Mouse (Mus musculus): ENCODE measurements around the gene Ncoa3. TPM values are rescaled to one million over a fixed set of nuclear protein-coding genes. Genes with fewer than 3 reads are reported as not detected.
A peak's percentile ranks its signal among the peaks of the same experiment; 100 is the strongest.

Ncoa3 gene
- polyA plus RNA-seq, 1 experiment from 2014 or later, result 23.2 TPM

DNA sequence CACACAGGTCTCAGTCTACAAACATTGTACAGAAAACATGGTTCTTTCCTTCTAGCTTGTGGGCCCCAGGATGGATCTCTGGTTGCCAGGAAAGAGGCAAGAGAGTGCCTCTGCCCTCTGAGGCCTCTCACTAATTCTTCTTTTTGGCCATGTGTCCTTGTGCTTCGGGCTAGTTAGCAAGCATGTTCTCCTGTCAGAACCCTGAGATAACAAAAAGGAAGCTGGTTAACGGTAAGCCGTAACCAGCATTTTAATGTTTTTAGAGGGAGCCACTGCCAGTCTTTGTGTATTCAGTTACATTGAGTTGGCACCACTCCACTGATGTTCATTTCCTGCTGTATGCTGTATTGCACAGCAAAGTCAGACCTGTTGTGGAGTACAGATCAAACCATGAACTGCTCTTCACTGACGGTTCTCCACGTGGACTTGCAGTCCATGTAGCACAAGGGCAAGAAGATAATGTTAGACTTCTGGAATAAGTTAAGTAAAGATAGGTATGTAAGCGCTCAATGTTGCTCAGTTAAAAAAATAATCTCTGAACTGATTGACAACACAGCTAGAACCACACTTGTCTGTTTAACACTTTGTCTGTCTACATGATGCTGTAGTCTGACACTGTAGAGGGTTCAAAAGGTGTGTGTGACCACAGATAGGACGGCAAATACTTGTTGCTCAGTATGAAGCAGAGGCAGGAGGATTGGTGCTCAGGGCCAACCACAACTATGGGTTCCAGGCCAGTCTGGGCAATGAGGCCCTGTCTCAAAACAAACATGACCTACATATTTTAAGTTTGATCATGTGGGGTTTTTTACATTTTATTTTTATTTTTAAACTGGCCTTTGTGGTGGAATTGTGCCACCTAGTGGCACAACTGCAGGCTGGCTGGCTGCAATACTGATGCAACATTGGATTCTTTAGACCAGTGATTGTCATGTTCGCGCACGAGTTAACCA, 53.4 kb downstream of the Ncoa3 start:
- 61% methylated on average over 10 of the region's 10 CpGs for WGBS
- Histone ChIP-seq H3K9ac (ENCODE audit: low read depth, low read length) (no peak overlapping the region), H3K4me1 (ENCODE audit: control insufficient read depth, insufficient read depth, low read length) (peaks cover 25% of the 10 kb centered on the region), H3K4me2 (replicated peaks; ENCODE audit: low read depth, low read length) (no peak overlapping the region), H3K9me3 (ENCODE audit: control insufficient read depth, low read length) (no peaks in the 10 kb centered on the region), H3K4me3 (ENCODE audit: low read length) (no peak overlapping the region), H3K27ac (ENCODE audit: low read depth, low read length) (peak overlapping the region; percentile 30; the same call in 1 of the 2 replicates), H3K36me3 (ENCODE audit: control insufficient read depth, insufficient read depth, low read length) (peaks cover 28% of the 10 kb centered on the region), H3K27me3 (ENCODE audit: control insufficient read depth, insufficient read depth, low read length) (no peaks in the 10 kb centered on the region)
- no peak for ATAC-seq (ENCODE audit: low FRiP score, low TSS enrichment)

DNA sequence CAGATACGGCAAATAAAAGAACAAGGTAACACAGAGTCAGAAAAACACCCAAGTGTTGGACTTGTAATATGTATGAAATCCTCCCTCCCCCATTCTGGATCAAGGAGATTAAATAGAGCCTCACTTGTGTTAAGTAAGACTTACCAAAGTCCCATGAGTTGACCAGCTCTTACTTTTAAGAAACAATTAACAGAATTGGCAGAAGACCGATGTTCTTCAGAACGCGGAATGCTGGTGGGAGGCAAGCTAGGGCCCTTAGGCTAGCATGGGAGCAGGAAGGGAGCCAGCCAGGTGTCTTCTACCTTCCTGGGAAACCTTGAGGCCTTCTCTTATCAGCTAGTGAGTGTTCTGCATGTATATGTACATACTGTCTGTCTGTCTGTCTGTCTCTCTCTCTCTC, 55.5 kb downstream of the Ncoa3 start:
- H3K36me3 ChIP-seq (ENCODE audit: control insufficient read depth, insufficient read depth, low read length), result peaks cover 49% of the 10 kb centered on the region

DNA sequence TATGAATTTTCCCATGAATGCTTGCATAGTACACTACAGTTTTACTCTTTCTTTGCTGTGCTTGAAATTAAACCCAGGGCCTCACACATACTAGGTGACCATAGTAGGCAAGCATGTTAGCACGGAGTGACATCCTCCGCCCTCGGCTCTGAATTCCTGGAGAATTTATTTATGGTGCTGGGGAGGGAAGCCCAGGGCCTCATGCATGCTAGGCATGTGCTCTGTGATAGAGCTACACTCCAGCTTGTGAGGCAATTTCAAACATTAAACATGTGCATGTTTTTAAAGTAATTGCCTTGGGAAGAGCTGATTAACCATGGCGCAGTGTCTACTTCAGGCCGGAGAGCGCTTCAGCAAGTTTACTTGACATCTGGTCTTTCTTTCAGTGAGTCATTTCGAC, 56.4 kb downstream of the Ncoa3 start:
- Histone ChIP-seq H3K4me1 (ENCODE audit: control insufficient read depth, insufficient read depth, low read length) (peaks cover 14% of the 10 kb centered on the region), H3K27ac (ENCODE audit: low read depth, low read length) (no peak overlapping the region), H3K4me2 (replicated peaks; ENCODE audit: low read depth, low read length) (no peak overlapping the region), H3K4me3 (ENCODE audit: low read length) (no peak overlapping the region), H3K9me3 (ENCODE audit: control insufficient read depth, low read length) (no peaks in the 10 kb centered on the region), H3K9ac (ENCODE audit: low read depth, low read length) (no peak overlapping the region), H3K36me3 (ENCODE audit: control insufficient read depth, insufficient read depth, low read length) (peaks cover 58% of the 10 kb centered on the region), H3K27me3 (ENCODE audit: control insufficient read depth, insufficient read depth, low read length) (no peaks in the 10 kb centered on the region)
- WGBS, result 73% methylated on average over 7 of the region's 7 CpGs
- no peak for ATAC-seq (ENCODE audit: low FRiP score, low TSS enrichment)

More for the DNA sequence above, 55.5 kb downstream of the Ncoa3 start:
- no peak for ATAC-seq (ENCODE audit: low FRiP score, low TSS enrichment)
- no peak overlapping the region for H3K27ac ChIP-seq (ENCODE audit: low read depth, low read length)
- no peak overlapping the region for H3K4me3 ChIP-seq (ENCODE audit: low read length)
- no peak overlapping the region for H3K9ac ChIP-seq (ENCODE audit: low read depth, low read length)
- H3K9me3 ChIP-seq (ENCODE audit: control insufficient read depth, low read length), result no peaks in the 10 kb centered on the region
- WGBS, result 95% methylated on average over 4 of the region's 4 CpGs
- H3K4me2 ChIP-seq (replicated peaks; ENCODE audit: low read depth, low read length), result no peak overlapping the region
- H3K27me3 ChIP-seq (ENCODE audit: control insufficient read depth, insufficient read depth, low read length), result no peaks in the 10 kb centered on the region
- peaks cover 14% of the 10 kb centered on the region for H3K4me1 ChIP-seq (ENCODE audit: control insufficient read depth, insufficient read depth, low read length)

DNA sequence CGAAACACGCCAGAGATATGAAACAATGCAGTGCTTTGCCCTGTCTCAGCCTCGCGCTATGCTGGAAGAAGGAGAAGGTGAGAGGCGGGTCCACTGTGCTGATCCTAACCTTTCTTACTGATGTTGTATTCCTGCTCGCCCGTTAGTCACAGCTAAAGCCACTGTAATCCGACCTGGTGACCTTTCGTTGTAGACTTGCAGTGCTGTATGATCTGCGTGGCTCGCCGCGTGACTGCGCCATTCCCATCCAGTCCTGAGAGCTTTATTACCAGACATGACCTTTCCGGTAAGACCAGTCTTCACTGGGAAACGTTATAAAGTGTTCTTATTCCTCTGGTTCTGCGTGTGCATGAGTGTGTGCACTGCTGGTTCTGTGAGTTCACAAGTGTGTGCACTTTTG, 59.0 kb downstream of the Ncoa3 start:
- no peak for ATAC-seq (ENCODE audit: low FRiP score, low TSS enrichment)
- Histone ChIP-seq H3K4me2 (replicated peaks; ENCODE audit: low read depth, low read length) (no peak overlapping the region), H3K27me3 (ENCODE audit: control insufficient read depth, insufficient read depth, low read length) (no peaks in the 10 kb centered on the region), H3K9me3 (ENCODE audit: control insufficient read depth, low read length) (no peaks in the 10 kb centered on the region), H3K4me3 (ENCODE audit: low read length) (no peak overlapping the region), H3K27ac (ENCODE audit: low read depth, low read length) (no peak overlapping the region), H3K36me3 (ENCODE audit: control insufficient read depth, insufficient read depth, low read length) (peaks cover 82% of the 10 kb centered on the region), H3K4me1 (ENCODE audit: control insufficient read depth, insufficient read depth, low read length) (no peaks in the 10 kb centered on the region), H3K9ac (ENCODE audit: low read depth, low read length) (no peak overlapping the region)
- 88% methylated on average over 17 of the region's 17 CpGs for WGBS

DNA sequence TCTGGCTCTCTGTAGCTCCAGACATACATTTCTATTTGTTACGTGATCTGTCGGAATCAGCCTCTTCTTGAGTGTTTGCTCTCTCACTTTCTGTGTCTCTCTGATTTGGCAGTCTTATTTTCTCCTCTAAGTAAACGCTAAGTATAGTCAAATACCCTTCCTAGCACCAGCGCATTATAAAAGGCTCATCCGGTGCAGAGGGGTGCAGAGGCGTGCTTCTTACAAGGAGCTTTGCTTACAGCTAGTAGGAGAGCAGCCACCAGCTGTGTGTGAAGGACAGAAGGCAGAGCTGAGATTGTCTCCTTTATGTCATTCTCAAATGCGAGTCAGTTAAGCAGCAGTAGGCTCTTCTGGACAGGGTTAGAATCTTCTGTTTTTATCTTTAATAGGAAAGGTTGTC, 59.5 kb downstream of the Ncoa3 start:
- H3K4me1 ChIP-seq (ENCODE audit: control insufficient read depth, insufficient read depth, low read length), result no peaks in the 10 kb centered on the region
- peaks cover 86% of the 10 kb centered on the region for H3K36me3 ChIP-seq (ENCODE audit: control insufficient read depth, insufficient read depth, low read length)
- ATAC-seq (ENCODE audit: low FRiP score, low TSS enrichment), result no peak
- H3K9ac ChIP-seq (ENCODE audit: low read depth, low read length), result no peak overlapping the region
- 93% methylated on average over 7 of the region's 7 CpGs for WGBS
- no peak overlapping the region for H3K27ac ChIP-seq (ENCODE audit: low read depth, low read length)
- no peaks in the 10 kb centered on the region for H3K9me3 ChIP-seq (ENCODE audit: control insufficient read depth, low read length)
- no peak overlapping the region for H3K4me3 ChIP-seq (ENCODE audit: low read length)
- no peaks in the 10 kb centered on the region for H3K27me3 ChIP-seq (ENCODE audit: control insufficient read depth, insufficient read depth, low read length)
- no peak overlapping the region for H3K4me2 ChIP-seq (replicated peaks; ENCODE audit: low read depth, low read length)

DNA sequence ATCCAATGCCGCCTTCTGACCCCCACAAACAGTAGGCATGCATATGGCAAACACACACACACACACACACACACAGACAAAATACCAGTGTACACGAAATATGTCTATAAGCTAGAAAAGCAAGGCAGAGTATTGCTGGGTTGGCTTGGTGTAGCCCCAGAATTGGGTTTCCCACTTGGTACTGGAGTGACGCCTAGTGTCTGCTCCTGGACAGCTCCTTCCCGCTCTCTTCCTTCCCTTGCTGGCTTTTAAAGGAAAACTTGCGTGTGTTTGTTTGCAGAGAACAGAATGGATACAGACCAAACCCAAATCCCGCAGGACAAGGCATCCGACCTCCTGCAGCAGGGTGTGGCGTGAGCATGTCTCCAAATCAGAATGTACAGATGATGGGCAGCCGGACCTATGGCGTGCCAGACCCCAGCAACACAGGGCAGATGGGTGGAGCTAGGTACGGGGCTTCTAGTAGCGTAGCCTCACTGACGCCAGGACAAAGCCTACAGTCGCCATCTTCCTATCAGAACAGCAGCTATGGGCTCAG, 61.6 kb downstream of the Ncoa3 start:
- peaks cover 82% of the 10 kb centered on the region for H3K36me3 ChIP-seq (ENCODE audit: control insufficient read depth, insufficient read depth, low read length)
- H3K4me2 ChIP-seq (replicated peaks; ENCODE audit: low read depth, low read length), result no peak overlapping the region

DNA sequence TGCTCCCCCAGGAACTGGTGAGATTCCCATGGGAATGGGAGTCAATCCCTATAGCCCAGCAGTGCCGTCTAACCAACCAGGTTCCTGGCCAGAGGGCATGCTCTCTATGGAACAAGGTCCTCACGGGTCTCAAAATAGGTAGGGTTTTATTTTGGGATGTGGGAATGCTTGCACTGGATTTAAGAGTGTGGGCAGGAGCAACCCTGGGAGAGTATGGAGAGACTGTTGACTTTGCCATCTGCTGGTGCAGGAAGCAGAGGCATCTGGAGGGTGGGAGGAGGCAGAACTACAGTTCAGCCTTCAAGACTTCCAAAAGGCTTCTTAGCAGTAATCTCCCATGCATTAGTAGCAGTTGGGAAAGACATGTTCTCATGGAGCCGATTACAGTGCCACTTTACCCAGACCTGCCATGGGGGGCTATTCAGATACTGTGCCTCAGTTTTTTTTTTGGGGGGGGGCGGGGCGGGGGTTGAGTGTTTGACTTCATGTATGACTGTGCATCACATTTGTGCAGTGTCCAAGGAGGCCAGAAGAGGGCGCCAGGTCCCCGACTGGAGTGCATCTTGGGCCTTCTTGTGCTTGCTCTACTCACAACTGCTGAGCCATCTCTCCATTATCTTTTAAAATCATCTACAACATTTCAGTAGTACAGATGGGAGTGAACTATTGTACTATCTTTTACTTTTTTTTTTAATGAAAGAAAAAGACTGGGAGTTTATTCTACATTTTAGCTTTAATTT, 67.4 kb downstream of the Ncoa3 start:
- H3K9ac ChIP-seq (ENCODE audit: low read depth, low read length), result no peak overlapping the region
- no peak overlapping the region for H3K4me3 ChIP-seq (ENCODE audit: low read length)
- H3K27ac ChIP-seq (ENCODE audit: low read depth, low read length), result no peak overlapping the region
- 82% methylated on average over 7 of the region's 7 CpGs for WGBS
- H3K27me3 ChIP-seq (ENCODE audit: control insufficient read depth, insufficient read depth, low read length), result no peaks in the 10 kb centered on the region
- H3K36me3 ChIP-seq (ENCODE audit: control insufficient read depth, insufficient read depth, low read length), result peaks cover 76% of the 10 kb centered on the region
- no peaks in the 10 kb centered on the region for H3K4me1 ChIP-seq (ENCODE audit: control insufficient read depth, insufficient read depth, low read length)
- ATAC-seq (ENCODE audit: low FRiP score, low TSS enrichment), result no peak
- H3K9me3 ChIP-seq (ENCODE audit: control insufficient read depth, low read length), result no peaks in the 10 kb centered on the region
- no peak overlapping the region for H3K4me2 ChIP-seq (replicated peaks; ENCODE audit: low read depth, low read length)

More for the DNA sequence above, 61.6 kb downstream of the Ncoa3 start:
- no peak for ATAC-seq (ENCODE audit: low FRiP score, low TSS enrichment)
- WGBS, result 93% methylated on average over 14 of the region's 14 CpGs
- Histone ChIP-seq H3K27me3 (ENCODE audit: control insufficient read depth, insufficient read depth, low read length) (no peaks in the 10 kb centered on the region), H3K4me1 (ENCODE audit: control insufficient read depth, insufficient read depth, low read length) (no peaks in the 10 kb centered on the region), H3K9ac (ENCODE audit: low read depth, low read length) (no peak overlapping the region), H3K27ac (ENCODE audit: low read depth, low read length) (no peak overlapping the region), H3K9me3 (ENCODE audit: control insufficient read depth, low read length) (no peaks in the 10 kb centered on the region), H3K4me3 (ENCODE audit: low read length) (no peak overlapping the region)

DNA sequence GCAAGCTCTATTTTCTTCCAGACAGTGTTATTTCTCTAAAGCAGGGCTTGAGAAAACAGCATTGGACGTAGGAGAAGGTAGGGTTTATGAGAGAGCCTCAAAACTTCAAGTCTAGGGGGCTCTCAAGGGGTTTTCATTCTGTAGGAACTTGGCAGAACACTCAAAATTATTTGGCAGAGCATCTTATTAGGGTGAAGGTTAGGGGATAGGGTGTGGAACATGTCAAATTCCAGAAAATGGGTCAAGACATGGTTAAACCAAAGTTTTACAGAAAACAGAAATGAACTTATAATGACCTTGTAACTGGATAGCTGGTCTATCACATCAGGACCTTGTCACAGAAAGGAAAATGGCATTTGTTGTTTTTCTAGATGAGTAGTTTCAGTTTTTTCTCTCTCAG, 69.6 kb downstream of the Ncoa3 start:
- no peak overlapping the region for H3K27ac ChIP-seq (ENCODE audit: low read depth, low read length)
- H3K9me3 ChIP-seq (ENCODE audit: control insufficient read depth, low read length), result no peaks in the 10 kb centered on the region
- no peak overlapping the region for H3K9ac ChIP-seq (ENCODE audit: low read depth, low read length)
- H3K4me2 ChIP-seq (replicated peaks; ENCODE audit: low read depth, low read length), result no peak overlapping the region
- no peaks in the 10 kb centered on the region for H3K27me3 ChIP-seq (ENCODE audit: control insufficient read depth, insufficient read depth, low read length)
- 61% methylated on average over 1 of the region's 1 CpGs for WGBS
- H3K4me3 ChIP-seq (ENCODE audit: low read length), result no peak overlapping the region
- no peaks in the 10 kb centered on the region for H3K4me1 ChIP-seq (ENCODE audit: control insufficient read depth, insufficient read depth, low read length)
- peaks cover 72% of the 10 kb centered on the region for H3K36me3 ChIP-seq (ENCODE audit: control insufficient read depth, insufficient read depth, low read length)
- no peak for ATAC-seq (ENCODE audit: low FRiP score, low TSS enrichment)

DNA sequence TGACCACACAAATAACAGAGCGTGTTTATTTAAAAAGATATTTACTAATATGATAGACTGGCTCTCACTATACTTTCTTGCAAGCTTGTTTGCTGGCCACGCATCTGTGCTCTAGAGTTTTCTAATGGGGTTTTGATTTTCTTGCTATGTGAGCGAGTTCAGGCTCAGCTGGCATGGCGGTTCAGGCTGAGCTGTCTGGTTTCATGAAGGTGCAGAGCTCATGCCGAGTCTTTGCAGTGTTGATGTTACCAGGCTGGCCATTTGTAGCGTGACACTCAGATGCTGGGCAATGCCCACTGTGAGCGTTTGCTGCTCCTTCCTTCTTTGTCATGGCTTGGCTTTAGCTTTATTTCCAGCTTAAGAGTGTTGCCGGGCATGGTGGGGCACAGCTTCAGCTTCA, 70.0 kb downstream of the Ncoa3 start:
- Histone ChIP-seq H3K36me3 (ENCODE audit: control insufficient read depth, insufficient read depth, low read length) (peaks cover 72% of the 10 kb centered on the region), H3K9me3 (ENCODE audit: control insufficient read depth, low read length) (no peaks in the 10 kb centered on the region), H3K4me1 (ENCODE audit: control insufficient read depth, insufficient read depth, low read length) (no peaks in the 10 kb centered on the region), H3K27me3 (ENCODE audit: control insufficient read depth, insufficient read depth, low read length) (no peaks in the 10 kb centered on the region), H3K4me2 (replicated peaks; ENCODE audit: low read depth, low read length) (no peak overlapping the region), H3K27ac (ENCODE audit: low read depth, low read length) (peak overlapping the region; percentile 38; the same call in 1 of the 2 replicates), H3K9ac (ENCODE audit: low read depth, low read length) (no peak overlapping the region), H3K4me3 (ENCODE audit: low read length) (no peak overlapping the region)
- no peak for ATAC-seq (ENCODE audit: low FRiP score, low TSS enrichment)
- WGBS, result 91% methylated on average over 8 of the region's 8 CpGs

Data from kidney, embryonic 14.5 days (tissue).